Mouse (Mus musculus) olfactory bulb, adult 2 months (tissue): Measurements from ENCODE around the gene Tmem150c.

Experiments used
- CTCF ChIP-seq: fragments of 200-500 bp; IDR thresholded peaks from 2 replicates; pipeline ENCODE4 v1.5.1; 2012; ENCODE audit warnings: low read depth, mild to moderate bottlenecking, low read length, moderate library complexity; ENCODE audit not compliant: insufficient read depth
- POLR2A ChIP-seq: fragments of 200-500 bp; IDR thresholded peaks from 2 replicates; pipeline ENCODE4 v1.6.1; 2012; ENCODE audit warnings: mild to moderate bottlenecking, low read depth, low read length, moderate library complexity; ENCODE audit not compliant: insufficient read depth

GRCm38 (mm10) chr5:100035950-100036349 is 123.7 kb downstream of the Tmem150c start:
- TF ChIP-seq CTCF, result no peak
- no peak for TF ChIP-seq POLR2A
